Mouse (Mus musculus): ENCODE results near the gene Sbno1. TPM values are rescaled to one million over a fixed set of nuclear protein-coding genes. Genes with fewer than 3 reads are reported as not detected.
"Not testable (repeated sequence)": the region's sequence is repeated elsewhere in the genome, so short reads cannot be mapped to it uniquely, and the experiment has no call there.

The Sbno1 gene
- 100 to 1,000 TPM in 2 of 4 experiments, 10 to 100 TPM in 2; 86.8 to 120 (median 107) TPM for total RNA-seq (2022)

GRCm38 (mm10) chr5:124425412-124426259, at the start of gene Sbno1:
Sbno1 (minus strand) TSS chr5:124426001.
- DNase-seq = peak; percentile 92

- DNase-seq = no peak
Observed at GRCm38 (mm10) chr5:124470591-124471171, 44.9 kb upstream of the Sbno1 start.

GRCm38 (mm10) chr5:124469486-124469885, 43.7 kb upstream of the Sbno1 start:
- DNase-seq = no peak

GRCm38 (mm10) chr5:124468365-124468764, 42.6 kb upstream of the Sbno1 start:
- DNase-seq = no peak

GRCm38 (mm10) chr5:124467766-124468165, 42.0 kb upstream of the Sbno1 start:
- no peak for DNase-seq

- DNase-seq = no peak
Observed at GRCm38 (mm10) chr5:124464905-124465304, 39.1 kb upstream of the Sbno1 start.

GRCm38 (mm10) chr5:124463462-124463861, 37.7 kb upstream of the Sbno1 start:
- no peak for DNase-seq

- DNase-seq = no peak
Observed at GRCm38 (mm10) chr5:124462297-124463025, 36.7 kb upstream of the Sbno1 start.

- not testable (repeated sequence) for DNase-seq
Observed at GRCm38 (mm10) chr5:124460922-124461321, 35.1 kb upstream of the Sbno1 start.

- no peak for DNase-seq
Observed at GRCm38 (mm10) chr5:124456762-124457161, 31.0 kb upstream of the Sbno1 start.

GRCm38 (mm10) chr5:124454082-124454419, 28.2 kb upstream of the Sbno1 start:
- DNase-seq = no peak

- no peak for DNase-seq
Observed at GRCm38 (mm10) chr5:124453339-124454081, 27.7 kb upstream of the Sbno1 start.

- no peak for DNase-seq
Observed at GRCm38 (mm10) chr5:124452494-124453228, 26.9 kb upstream of the Sbno1 start.

GRCm38 (mm10) chr5:124450641-124451340, 25.0 kb upstream of the Sbno1 start:
- no peak for DNase-seq

- no peak for DNase-seq
Observed at GRCm38 (mm10) chr5:124450051-124450450, 24.2 kb upstream of the Sbno1 start.

- peak; percentile 58 for DNase-seq
Observed at GRCm38 (mm10) chr5:124449494-124449893, 23.7 kb upstream of the Sbno1 start.

GRCm38 (mm10) chr5:124446301-124446881, 20.6 kb upstream of the Sbno1 start:
- peak; percentile 78 for DNase-seq

GRCm38 (mm10) chr5:124445621-124446293, 20.0 kb upstream of the Sbno1 start:
- DNase-seq = no peak

- DNase-seq = peak; percentile 75
Observed at GRCm38 (mm10) chr5:124444661-124445561, 19.1 kb upstream of the Sbno1 start.

Data from adrenal gland, adult 8-10 months (tissue).